Mouse (Mus musculus): ENCODE results near the gene Lrrc14b. TPM values are rescaled to one million over a fixed set of nuclear protein-coding genes. Genes with fewer than 3 reads are reported as not detected.

Lrrc14b gene
- polyA plus RNA-seq (2014; fragmentation: Nextera tagmentation; extraction: Ambion mirVana): not detected in 2 replicates

DNA sequence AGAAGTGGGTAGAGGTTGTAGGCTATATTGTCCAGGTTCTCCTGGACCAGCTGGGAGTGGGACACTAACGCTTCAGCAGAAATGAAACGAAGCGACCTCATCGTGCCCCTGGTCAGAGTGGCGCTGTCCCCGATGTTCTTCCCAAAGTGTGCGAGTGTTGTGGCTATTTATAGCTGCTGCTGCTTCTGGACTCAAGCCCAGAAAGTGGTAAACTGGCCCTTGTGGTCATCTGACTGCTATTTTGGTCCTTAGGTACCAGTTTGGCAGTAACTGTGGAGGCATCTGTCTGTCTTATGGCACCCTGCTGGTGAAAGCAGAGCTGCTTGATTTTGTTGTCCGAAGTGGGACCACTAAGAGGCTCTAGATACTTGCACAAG, at the start of gene Lrrc14b:
Gene Lrrc14b, minus strand, starts transcription at position 147 of the 377 bp plus-strand sequence.
- no peak within 1 kb of the TSS for H3K4me2 ChIP-seq (ENCODE audit: low read length)
- WGBS: 88% methylated on average over 8 of the region's 8 CpGs
- no peak within 1 kb of the TSS for H3K4me3 ChIP-seq (replicated peaks; ENCODE audit: low read depth, low read length)
- ATAC-seq (ENCODE audit: low FRiP score, low TSS enrichment) (peak; percentile 15; the same call in 1 of the 2 replicates), DNase-seq (no peak)
- H3K4me1 ChIP-seq (ENCODE audit: control insufficient read depth, insufficient read depth, low read length): no peaks in the 10 kb centered on the region
- H3K27me3 ChIP-seq (ENCODE audit: control insufficient read depth, insufficient read depth, low read length): no peaks in the 10 kb centered on the region
- H3K9ac ChIP-seq (replicated peaks; ENCODE audit: low read length): no peak within 1 kb of the TSS
- no peaks in the 10 kb centered on the region for H3K9me3 ChIP-seq (ENCODE audit: control insufficient read depth, low read length)
- no peak within 1 kb of the TSS for H3K27ac ChIP-seq (replicated peaks; ENCODE audit: low read depth, low read length)
- H3K36me3 ChIP-seq (ENCODE audit: control insufficient read depth, insufficient read depth, low read length): peaks cover 28% of the 10 kb centered on the region

GRCm38 (mm10) chr13:74399298-74399839, 35.6 kb upstream of the Lrrc14b start, which contains the start of gene Ftl1-ps1:
Gene Ftl1-ps1, plus strand, starts transcription at chr13:74399694.
- H3K4me3 ChIP-seq (replicated peaks; ENCODE audit: low read depth, low read length): no peak within 1 kb of the TSS
- H3K9me3 ChIP-seq (ENCODE audit: control insufficient read depth, low read length): no peaks in the 10 kb centered on the region
- no peak within 1 kb of the TSS for H3K27ac ChIP-seq (replicated peaks; ENCODE audit: low read depth, low read length)
- H3K36me3 ChIP-seq (ENCODE audit: control insufficient read depth, insufficient read depth, low read length): no peaks in the 10 kb centered on the region
- DNase-seq (no peak), ATAC-seq (ENCODE audit: low FRiP score, low TSS enrichment) (no peak)
- H3K4me2 ChIP-seq (ENCODE audit: low read length): peak within 1 kb of the TSS; percentile 19; the same call in 1 of the 2 replicates
- WGBS: 12% methylated on average over 11 of the region's 11 CpGs
- no peaks in the 10 kb centered on the region for H3K27me3 ChIP-seq (ENCODE audit: control insufficient read depth, insufficient read depth, low read length)
- no peak within 1 kb of the TSS for H3K9ac ChIP-seq (replicated peaks; ENCODE audit: low read length)
- no peaks in the 10 kb centered on the region for H3K4me1 ChIP-seq (ENCODE audit: control insufficient read depth, insufficient read depth, low read length)

DNA sequence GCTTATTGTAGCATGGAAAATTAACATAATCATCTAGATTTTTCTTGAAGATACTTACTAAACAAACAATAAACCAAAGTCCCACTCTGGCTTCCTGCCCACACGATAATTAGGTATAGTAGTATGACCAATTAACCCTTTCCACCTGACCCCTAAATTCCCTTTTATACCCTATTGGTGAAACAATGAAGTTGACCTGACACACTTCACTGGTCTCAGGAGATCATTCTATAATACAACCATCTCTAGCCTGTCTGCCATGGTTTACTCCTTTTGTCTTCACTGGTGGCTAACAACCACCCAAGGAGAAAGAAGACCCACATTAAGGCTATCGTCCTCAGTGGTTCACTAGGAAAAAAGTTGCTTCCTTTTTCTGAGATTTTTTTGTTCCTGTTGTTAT, 27.4 kb upstream of the Lrrc14b start:
- Histone ChIP-seq H3K27me3 (ENCODE audit: control insufficient read depth, insufficient read depth, low read length) (no peaks in the 10 kb centered on the region), H3K4me2 (ENCODE audit: low read length) (no peak overlapping the region), H3K4me3 (replicated peaks; ENCODE audit: low read depth, low read length) (no peak overlapping the region), H3K4me1 (ENCODE audit: control insufficient read depth, insufficient read depth, low read length) (peaks cover 9% of the 10 kb centered on the region; the same call in 1 of the 2 replicates), H3K9ac (replicated peaks; ENCODE audit: low read length) (no peak overlapping the region), H3K36me3 (ENCODE audit: control insufficient read depth, insufficient read depth, low read length) (no peaks in the 10 kb centered on the region), H3K9me3 (ENCODE audit: control insufficient read depth, low read length) (no peaks in the 10 kb centered on the region), H3K27ac (replicated peaks; ENCODE audit: low read depth, low read length) (no peak overlapping the region)
- DNase-seq (peak; percentile 4), ATAC-seq (ENCODE audit: low FRiP score, low TSS enrichment) (peak; percentile 46; the same call in 1 of the 2 replicates)
- 78% methylated on average over 2 of the region's 2 CpGs for WGBS

DNA sequence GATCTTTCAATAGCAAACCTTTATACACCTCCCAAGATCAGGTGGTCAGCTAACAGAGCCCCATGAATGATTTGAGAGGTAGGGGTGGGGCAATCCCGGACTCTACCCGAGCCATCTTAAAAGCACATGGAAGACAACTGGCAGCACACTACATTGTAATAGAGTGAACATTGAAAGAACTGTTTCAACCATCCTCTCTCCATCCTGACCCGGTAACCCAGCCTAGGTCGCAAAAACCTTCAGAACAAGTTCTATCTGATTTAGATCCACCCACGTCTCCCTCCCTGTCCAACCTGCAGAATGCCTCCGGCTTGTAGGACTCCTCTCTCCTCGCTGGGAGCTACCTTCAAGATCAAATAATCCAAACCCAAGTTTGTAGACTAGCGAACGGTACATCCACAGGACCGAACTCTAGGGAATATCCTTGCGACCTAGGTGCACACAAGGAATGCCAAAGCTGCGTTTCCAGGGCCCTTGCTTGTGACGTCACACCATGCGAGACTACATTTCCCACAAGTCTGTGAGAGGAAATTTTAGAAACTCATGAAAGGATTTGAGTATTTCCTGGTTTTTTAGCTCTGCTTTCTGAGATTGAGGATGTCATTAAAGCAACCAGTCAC, 26.7 kb upstream of the Lrrc14b start, which contains the start of gene Zfp72:
Gene Zfp72, minus strand, starts transcription at position 466 of the 620 bp plus-strand sequence.
- ATAC-seq (ENCODE audit: low FRiP score, low TSS enrichment) (peak; percentile 93), DNase-seq (peak; percentile 89)
- Histone ChIP-seq H3K27ac (replicated peaks; ENCODE audit: low read depth, low read length) (no peak within 1 kb of the TSS), H3K4me3 (replicated peaks; ENCODE audit: low read depth, low read length) (peak within 1 kb of the TSS; percentile 63), H3K9me3 (ENCODE audit: control insufficient read depth, low read length) (no peaks in the 10 kb centered on the region), H3K4me2 (ENCODE audit: low read length) (peak within 1 kb of the TSS; percentile 68), H3K36me3 (ENCODE audit: control insufficient read depth, insufficient read depth, low read length) (no peaks in the 10 kb centered on the region), H3K4me1 (ENCODE audit: control insufficient read depth, insufficient read depth, low read length) (peaks cover 9% of the 10 kb centered on the region; the same call in 1 of the 2 replicates), H3K27me3 (ENCODE audit: control insufficient read depth, insufficient read depth, low read length) (no peaks in the 10 kb centered on the region), H3K9ac (replicated peaks; ENCODE audit: low read length) (peak within 1 kb of the TSS; percentile 60)
- 1% methylated on average over 14 of the region's 14 CpGs for WGBS

DNA sequence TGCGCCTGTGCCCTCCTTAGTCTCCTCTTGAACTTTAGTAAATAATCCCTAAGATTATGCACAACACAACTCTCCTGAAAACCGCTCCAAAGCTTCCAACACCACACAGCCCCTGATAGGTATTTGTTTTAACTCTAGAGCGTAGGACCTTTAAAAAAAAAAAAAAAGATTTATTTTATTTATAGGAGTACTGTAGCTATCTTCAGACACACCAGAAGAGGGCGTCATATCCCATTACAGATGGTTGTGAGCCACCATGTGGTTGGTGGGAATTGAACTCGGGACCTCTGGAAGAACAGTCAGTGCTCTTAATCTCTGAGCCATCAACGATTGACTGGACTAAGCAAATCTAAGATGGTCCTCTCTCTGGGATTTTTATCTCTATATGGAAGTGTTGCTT, 25.9 kb upstream of the Lrrc14b start:
- H3K27me3 ChIP-seq (ENCODE audit: control insufficient read depth, insufficient read depth, low read length): no peaks in the 10 kb centered on the region
- H3K4me2 ChIP-seq (ENCODE audit: low read length): peak overlapping the region; percentile 68
- WGBS: 72% methylated on average over 6 of the region's 6 CpGs
- H3K9me3 ChIP-seq (ENCODE audit: control insufficient read depth, low read length): no peaks in the 10 kb centered on the region
- H3K36me3 ChIP-seq (ENCODE audit: control insufficient read depth, insufficient read depth, low read length): no peaks in the 10 kb centered on the region
- ATAC-seq (ENCODE audit: low FRiP score, low TSS enrichment) (no peak), DNase-seq (no peak)
- no peak overlapping the region for H3K9ac ChIP-seq (replicated peaks; ENCODE audit: low read length)
- H3K4me1 ChIP-seq (ENCODE audit: control insufficient read depth, insufficient read depth, low read length): peaks cover 9% of the 10 kb centered on the region; the same call in 1 of the 2 replicates
- peak overlapping the region; percentile 63 for H3K4me3 ChIP-seq (replicated peaks; ENCODE audit: low read depth, low read length)
- no peak overlapping the region for H3K27ac ChIP-seq (replicated peaks; ENCODE audit: low read depth, low read length)

DNA sequence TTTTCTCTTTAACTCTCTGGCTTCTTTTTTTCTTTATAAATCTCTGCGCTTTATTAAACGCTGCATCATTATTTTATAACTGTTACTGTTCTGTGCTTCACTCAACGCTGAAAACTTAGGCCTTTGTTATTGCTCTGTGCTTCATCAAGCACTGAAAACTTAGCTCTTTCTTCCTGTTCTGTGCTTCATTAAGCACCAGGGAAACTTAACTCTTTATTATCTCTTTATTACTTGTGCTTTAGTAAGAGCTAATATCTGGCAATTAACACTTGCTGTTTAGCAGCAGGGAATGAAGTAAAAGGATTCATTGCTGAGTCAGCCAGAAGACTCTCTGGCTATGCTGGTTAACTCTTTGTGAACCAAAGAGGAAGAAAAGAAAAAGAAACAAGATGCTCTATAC, 18.5 kb upstream of the Lrrc14b start:
- no peak overlapping the region for H3K27ac ChIP-seq (replicated peaks; ENCODE audit: low read depth, low read length)
- H3K4me2 ChIP-seq (ENCODE audit: low read length): no peak overlapping the region
- no peaks in the 10 kb centered on the region for H3K4me1 ChIP-seq (ENCODE audit: control insufficient read depth, insufficient read depth, low read length)
- no peak overlapping the region for H3K4me3 ChIP-seq (replicated peaks; ENCODE audit: low read depth, low read length)
- DNase-seq: no peak
- no peaks in the 10 kb centered on the region for H3K36me3 ChIP-seq (ENCODE audit: control insufficient read depth, insufficient read depth, low read length)
- no peaks in the 10 kb centered on the region for H3K27me3 ChIP-seq (ENCODE audit: control insufficient read depth, insufficient read depth, low read length)
- 77% methylated on average over 3 of the region's 3 CpGs for WGBS
- no peaks in the 10 kb centered on the region for H3K9me3 ChIP-seq (ENCODE audit: control insufficient read depth, low read length)
- no peak for ATAC-seq (ENCODE audit: low FRiP score, low TSS enrichment)
- no peak overlapping the region for H3K9ac ChIP-seq (replicated peaks; ENCODE audit: low read length)

DNA sequence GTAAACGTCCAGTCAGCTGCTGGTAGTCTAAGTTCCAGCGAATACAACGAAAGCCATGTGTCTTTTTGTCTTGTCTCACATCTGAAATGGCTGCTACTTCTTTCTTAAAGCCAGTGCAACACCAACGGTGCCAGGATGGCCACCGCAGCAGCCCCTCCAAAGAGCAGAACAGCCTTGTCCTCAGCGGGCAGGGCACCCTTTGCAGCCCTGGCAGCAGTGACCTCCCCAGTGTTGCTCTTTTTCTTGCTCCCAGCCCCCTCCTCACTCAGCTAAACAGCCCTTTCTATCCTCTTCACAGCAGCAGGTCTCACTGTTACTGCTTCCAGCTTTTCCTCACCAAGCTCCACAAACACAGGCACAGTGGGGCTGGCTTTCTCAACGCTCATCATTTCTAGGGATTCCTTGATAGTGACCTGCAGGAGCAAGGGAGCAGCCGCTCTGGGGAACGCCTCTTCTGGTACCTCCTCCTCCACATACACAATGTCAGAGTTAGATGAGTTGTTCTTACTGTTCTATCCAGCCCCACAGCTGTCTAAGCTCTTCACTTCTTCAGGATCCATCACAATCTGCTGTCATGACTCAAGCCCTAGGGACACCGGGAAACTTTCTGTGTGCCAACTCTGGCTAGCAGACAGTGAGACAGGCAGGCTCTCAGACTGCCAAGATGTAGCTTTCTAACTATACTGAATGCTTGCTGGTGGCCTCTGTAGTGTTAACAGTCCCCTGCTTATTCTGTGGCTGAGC, 17.9 kb upstream of the Lrrc14b start:
- no peak overlapping the region for H3K9ac ChIP-seq (replicated peaks; ENCODE audit: low read length)
- 85% methylated on average over 10 of the region's 10 CpGs for WGBS
- no peaks in the 10 kb centered on the region for H3K9me3 ChIP-seq (ENCODE audit: control insufficient read depth, low read length)
- ATAC-seq (ENCODE audit: low FRiP score, low TSS enrichment) (no peak), DNase-seq (no peak)
- no peak overlapping the region for H3K4me3 ChIP-seq (replicated peaks; ENCODE audit: low read depth, low read length)
- H3K4me1 ChIP-seq (ENCODE audit: control insufficient read depth, insufficient read depth, low read length): no peaks in the 10 kb centered on the region
- no peak overlapping the region for H3K27ac ChIP-seq (replicated peaks; ENCODE audit: low read depth, low read length)
- no peaks in the 10 kb centered on the region for H3K36me3 ChIP-seq (ENCODE audit: control insufficient read depth, insufficient read depth, low read length)
- no peaks in the 10 kb centered on the region for H3K27me3 ChIP-seq (ENCODE audit: control insufficient read depth, insufficient read depth, low read length)
- no peak overlapping the region for H3K4me2 ChIP-seq (ENCODE audit: low read length)

- H3K27me3 ChIP-seq (ENCODE audit: control insufficient read depth, insufficient read depth, low read length): no peaks in the 10 kb centered on the region
- no peak for DNase-seq
- ATAC-seq (ENCODE audit: low FRiP score, low TSS enrichment): peak; percentile 44; the same call in 1 of the 2 replicates
Observed at GRCm38 (mm10) chr13:74363176-74363858, 488 bp downstream of the Lrrc14b start.

More at GRCm38 (mm10) chr13:74363176-74363858, 488 bp downstream of the Lrrc14b start:
- Histone ChIP-seq H3K9me3 (ENCODE audit: control insufficient read depth, low read length) (no peaks in the 10 kb centered on the region), H3K4me3 (replicated peaks; ENCODE audit: low read depth, low read length) (no peak overlapping the region), H3K9ac (replicated peaks; ENCODE audit: low read length) (no peak overlapping the region), H3K4me1 (ENCODE audit: control insufficient read depth, insufficient read depth, low read length) (no peaks in the 10 kb centered on the region), H3K36me3 (ENCODE audit: control insufficient read depth, insufficient read depth, low read length) (peaks cover 33% of the 10 kb centered on the region), H3K27ac (replicated peaks; ENCODE audit: low read depth, low read length) (no peak overlapping the region), H3K4me2 (ENCODE audit: low read length) (no peak overlapping the region)
- 92% methylated on average over 13 of the region's 13 CpGs for WGBS
